Mouse (Mus musculus): ENCODE data around the gene Tnpo2. TPM values are rescaled to one million over a fixed set of nuclear protein-coding genes. Genes with fewer than 3 reads are reported as not detected.
"Not testable (repeated sequence)": the region's sequence is repeated elsewhere in the genome, so short reads cannot be mapped to it uniquely, and the experiment has no call there.

The Tnpo2 gene
- total RNA-seq, 2 experiments from 2014 or later, result 27.7 to 35.6 TPM

DNA sequence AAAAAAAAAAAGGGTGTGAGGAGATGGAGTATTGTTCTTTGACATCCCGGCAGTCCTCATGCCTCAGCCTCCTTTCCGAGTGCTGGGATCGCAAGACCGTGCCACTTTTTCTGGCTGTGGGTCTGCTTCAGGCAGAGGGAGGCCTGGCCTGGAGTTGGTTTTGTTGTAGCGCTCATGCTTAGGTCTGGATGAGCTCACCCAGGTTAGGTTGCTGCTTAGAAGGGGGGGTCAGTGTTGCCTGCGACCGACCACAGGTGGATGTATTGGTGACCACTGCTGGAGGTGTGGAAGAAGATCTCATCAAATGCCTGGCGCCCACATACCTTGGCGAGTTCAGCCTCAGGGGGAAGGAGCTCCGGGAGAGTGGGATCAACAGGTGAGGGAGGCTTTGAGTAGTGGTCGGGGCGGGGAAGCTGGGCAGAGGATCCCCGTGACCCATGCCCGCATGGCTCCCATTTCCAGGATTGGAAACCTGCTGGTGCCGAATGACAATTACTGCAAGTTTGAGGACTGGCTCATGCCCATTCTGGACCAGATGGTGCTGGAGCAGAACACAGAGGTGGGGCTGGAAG, 36.4 kb downstream of the Tnpo2 start:
- DNase-seq, result no peak

GRCm38 (mm10) chr8:85074167-85074566, 37.5 kb downstream of the Tnpo2 start:
- no peak for DNase-seq

- DNase-seq, result no peak
These were observed 37.9 kb downstream of the Tnpo2 start for GRCm38 (mm10) chr8:85074617-85075016.

DNA sequence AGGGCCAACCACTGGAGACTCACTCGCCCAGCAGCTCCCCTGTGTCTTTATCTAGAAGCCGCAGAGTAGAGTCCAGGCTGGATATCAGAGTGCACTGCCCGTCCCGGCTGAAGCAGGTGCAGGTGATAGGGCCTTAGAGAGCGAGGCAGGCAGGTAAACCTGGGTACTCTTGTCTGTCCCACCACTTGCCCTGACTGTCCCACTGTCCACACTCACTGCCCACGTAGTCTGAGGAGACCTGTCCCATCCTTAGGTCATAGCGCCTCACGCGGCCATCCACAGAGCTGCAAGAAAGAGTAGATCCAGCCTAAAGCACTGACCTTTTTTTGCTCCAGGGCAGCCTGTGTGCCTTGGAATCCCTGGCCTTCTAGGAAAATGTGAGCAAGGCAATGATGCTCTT, 39.3 kb downstream of the Tnpo2 start:
- DNase-seq, result peak; percentile 57

DNA sequence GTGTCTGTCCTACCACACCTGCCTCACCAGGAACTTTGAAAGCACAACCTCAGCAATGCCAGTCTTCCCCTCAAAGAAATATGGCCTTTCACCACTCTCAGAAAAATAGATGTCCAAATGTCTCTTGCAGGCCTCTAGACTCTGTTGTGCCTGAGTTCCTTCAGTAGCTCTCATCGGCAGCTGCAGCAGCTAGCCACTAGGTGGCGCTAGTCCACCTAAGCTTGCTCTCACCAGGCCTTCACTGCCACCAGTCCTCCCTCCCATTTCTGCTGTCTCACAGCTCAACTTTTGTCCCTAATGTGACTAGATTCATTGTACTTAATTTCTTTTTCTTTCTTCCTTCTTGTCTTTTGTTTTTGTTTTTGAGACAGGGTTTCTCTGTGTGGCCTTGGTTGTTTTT, 40.3 kb downstream of the Tnpo2 start:
- peak; percentile 74 for DNase-seq

DNA sequence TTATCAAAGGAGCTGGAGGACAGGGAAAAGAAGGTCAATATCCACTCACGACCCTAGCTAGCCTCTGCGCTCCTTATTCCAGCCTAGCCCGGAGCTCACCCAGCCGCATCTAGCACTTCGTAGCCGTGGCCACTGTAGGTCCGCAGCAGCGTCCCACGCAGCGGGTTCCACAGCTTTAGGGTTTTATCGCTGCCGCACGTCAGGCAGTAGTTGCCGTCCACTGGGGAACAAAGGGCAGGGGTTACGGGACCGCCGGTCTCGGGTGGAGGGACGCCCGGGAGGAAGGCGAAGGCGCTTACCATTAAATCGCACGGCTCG, 43.5 kb downstream of the Tnpo2 start:
- DNase-seq, result no peak

DNA sequence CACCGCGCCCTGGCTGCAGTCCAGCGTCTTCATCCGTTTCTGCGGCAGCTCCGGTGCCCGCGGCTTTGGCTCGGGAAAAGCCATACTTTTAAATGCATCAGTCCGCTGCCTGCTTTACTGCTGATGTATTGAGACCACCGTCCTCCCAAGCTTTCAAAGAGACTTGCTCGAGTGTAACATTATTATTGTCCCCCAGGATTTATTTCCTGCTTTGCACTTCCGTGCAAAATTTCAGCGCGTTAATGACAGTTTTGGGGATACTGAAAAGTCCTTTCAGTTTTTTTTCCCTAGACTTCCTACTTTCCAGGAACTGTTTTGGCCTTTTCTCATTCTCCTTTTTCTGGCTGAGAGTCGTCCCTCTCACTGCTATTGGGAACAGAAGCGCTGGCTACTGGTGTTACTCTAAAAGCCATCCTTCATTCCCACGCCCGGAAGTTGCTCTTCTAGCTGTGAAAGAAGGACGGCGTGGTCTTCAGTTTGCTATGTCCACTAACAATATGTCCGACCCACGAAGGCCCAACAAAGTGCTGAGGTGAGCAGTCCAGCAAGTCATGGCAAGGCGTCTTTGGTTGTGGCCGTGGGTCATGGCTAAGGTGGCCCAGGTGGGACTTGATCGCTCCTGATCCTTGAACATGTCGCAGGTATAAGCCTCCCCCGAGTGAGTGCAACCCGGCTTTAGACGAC, 44.0 kb downstream of the Tnpo2 start, which contains the start of gene Wdr83os:
TSS of gene Wdr83os (plus strand) at position 209 of the 684 bp plus-strand sequence.
- DNase-seq, result peak; percentile 54

DNA sequence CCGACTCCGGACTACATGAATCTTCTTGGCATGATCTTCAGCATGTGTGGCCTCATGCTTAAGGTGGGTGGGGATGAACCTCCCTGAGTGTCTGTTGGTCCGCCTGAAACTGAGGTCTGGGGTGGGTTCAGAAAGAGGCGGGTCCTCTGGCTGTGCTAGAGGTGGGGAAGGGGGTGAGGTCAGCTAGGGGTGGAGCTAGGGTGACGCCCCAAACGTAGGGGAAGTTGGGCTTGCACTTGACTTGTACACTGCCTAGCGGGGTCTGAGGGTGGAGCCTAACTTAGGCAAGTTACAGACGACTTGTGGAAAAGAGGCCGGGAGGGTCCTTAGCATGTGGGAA, 44.5 kb downstream of the Tnpo2 start, which contains the start of gene Wdr83:
TSS of gene Wdr83 (minus strand) at position 91 of the 340 bp plus-strand sequence.
- no peak for DNase-seq

GRCm38 (mm10) chr8:85082169-85082568, 45.5 kb downstream of the Tnpo2 start:
- DNase-seq, result not testable (repeated sequence)

- peak; percentile 80 for DNase-seq
These were observed 46.5 kb downstream of the Tnpo2 start, which contains the start of gene Man2b1 for GRCm38 (mm10) chr8:85083108-85083813. Gene Man2b1 (plus strand): TSS chr8:85083270.

- no peak for DNase-seq
These were observed 47.9 kb downstream of the Tnpo2 start for GRCm38 (mm10) chr8:85084633-85085032.

DNA sequence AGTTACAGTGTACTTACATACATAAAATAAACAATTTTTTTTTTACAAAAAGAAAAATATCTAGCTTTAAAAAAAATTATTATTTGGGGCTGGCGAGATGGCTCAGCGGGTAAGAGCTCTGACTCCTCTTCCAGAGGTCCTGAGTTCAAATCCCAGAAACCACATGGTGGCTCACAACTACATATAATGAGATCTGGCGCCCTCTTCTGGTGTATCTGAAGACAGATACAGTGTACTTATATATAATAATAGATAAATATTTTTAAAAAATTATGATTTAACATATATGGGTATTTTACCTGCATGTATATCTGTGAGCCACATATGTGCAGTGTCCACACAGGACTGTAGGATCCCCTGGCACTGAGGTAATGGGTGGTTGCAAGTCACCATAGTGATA, 49.5 kb downstream of the Tnpo2 start:
- no peak for DNase-seq

DNA sequence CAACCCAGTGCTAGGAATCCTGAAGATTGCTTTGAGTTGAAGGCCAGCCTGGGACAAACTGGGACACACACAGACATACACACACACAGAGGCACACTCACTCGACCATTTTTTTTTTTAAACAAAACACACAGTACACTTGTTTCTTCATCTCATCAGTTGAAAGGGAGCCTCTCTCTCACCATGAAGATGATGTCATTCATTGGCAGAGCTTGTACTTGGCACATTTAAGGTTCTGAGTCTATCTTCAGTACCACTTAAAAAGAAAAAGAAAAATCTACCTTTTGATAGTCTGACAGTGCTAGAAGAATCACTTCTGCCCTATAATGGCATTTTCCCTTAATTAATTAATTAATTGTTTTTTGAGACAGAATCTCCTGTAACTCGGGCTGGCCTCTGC, 52.1 kb downstream of the Tnpo2 start:
- no peak for DNase-seq

DNA sequence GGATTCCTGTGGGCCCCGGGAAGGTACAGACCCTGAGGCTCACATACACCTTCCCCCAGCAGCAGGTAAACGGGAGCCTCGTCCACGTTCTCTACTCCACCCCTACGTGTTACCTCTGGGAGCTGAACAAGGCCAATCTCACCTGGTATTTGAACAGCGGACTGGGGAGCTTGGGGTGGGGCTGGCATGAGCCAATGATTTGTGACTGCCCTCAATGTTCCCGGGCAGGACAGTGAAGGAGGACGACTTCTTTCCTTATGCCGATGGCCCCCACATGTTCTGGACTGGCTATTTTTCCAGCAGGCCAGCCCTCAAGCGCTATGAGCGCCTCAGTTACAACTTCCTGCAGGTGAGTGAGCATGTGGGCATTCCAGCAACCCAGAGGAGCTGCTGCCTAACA, 54.1 kb downstream of the Tnpo2 start:
- no peak for DNase-seq

DNA sequence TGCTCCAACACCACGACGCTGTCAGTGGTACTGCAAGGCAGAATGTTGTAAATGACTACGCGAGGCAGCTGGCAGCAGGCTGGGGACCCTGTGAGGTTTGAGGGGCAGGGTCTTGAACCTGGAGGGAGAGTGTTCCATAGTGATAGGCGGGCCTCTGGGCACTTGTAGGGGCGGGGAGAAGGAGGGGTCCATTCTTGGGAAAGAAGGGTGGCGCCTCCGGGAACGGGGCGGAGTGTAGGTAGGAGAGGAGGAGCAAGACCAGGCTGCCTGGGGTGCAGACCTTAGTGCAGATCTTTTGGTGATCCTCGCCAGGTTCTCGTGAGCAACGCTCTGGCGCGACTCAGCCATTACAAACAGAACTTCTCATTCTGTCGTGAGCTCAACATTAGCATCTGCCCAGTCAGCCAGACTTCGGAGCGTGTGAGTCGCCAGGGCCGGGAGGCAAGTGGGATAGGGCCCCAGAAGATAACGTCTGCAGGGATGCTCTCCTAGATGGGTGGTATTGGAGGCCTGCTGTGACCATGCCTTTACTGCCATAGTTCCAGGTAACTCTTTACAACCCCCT, 54.9 kb downstream of the Tnpo2 start:
- no peak for DNase-seq

- no peak for DNase-seq
These were observed 58.3 kb downstream of the Tnpo2 start for GRCm38 (mm10) chr8:85095051-85095450.

- no peak for DNase-seq
These were observed 58.9 kb downstream of the Tnpo2 start for GRCm38 (mm10) chr8:85095566-85095965.

- DNase-seq, result no peak
These were observed 59.5 kb downstream of the Tnpo2 start for GRCm38 (mm10) chr8:85096196-85096595.

GRCm38 (mm10) chr8:85096850-85097249, 60.1 kb downstream of the Tnpo2 start:
- DNase-seq, result no peak

DNA sequence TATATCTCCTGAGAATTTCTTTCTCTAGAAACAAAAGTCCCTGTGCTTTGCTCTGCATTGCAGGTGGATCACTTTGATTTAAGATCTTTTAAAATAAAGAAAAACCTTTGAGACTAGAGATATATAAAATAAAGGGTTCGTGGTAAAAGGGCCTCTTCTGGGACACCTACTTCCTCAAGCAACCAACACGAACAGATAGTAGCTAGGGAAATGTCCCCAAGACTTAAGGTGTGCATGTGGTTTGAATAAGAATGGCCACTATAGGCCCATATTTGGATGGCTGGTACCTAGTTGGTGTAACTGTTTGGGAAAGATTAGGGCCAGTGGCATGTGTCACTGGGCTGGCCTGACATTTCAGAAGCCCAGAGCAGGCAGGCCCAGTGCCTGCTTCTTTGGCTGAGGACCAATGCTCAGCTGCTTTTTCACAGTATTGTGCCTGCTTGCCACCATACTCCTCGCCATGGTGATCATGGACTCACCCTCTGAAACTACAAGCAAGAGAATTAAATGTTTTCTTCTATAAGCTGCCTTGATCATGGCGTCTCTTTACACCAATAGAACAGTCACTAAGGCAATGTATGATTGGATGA, 63.5 kb downstream of the Tnpo2 start:
- DNase-seq, result no peak

Measured in gastrocnemius, postnatal 10 days (tissue).